Mouse (Mus musculus) hindbrain, embryonic 11.5 days (tissue): ENCODE measurements around the gene Kctd3. TPM values are rescaled to one million over a fixed set of nuclear protein-coding genes. Genes with fewer than 3 reads are reported as not detected.
"Not testable (repeated sequence)": the region's sequence is repeated elsewhere in the genome, so short reads cannot be mapped to it uniquely, and the experiment has no call there.

Experiments
- ATAC-seq: fragments of 200-750 bp; cut with Nextera tagmentation; 2 replicates; pipeline ENCODE4 v1.8.0; 2017; ENCODE audit warnings: mild to moderate bottlenecking, moderate TSS enrichment, moderate library complexity; ENCODE audit not compliant: low FRiP score
- DNase-seq: peaks from one replicate; pipeline ENCODE4 v3.0.0-alpha.2; 2015; ENCODE audit warnings: low spot score
- H3K27ac ChIP-seq: fragments of 300-500 bp; sonication (generic); 2 replicates; pipeline ENCODE4 v1.5.1; 2014; ENCODE audit warnings: mild to moderate bottlenecking, low read depth, low read length
- H3K27me3 ChIP-seq: fragments of 300-500 bp; sonication (generic); 2 replicates; pipeline ENCODE4 v1.6.1; 2014; ENCODE audit warnings: mild to moderate bottlenecking, low read length, moderate library complexity, mixed read lengths; ENCODE audit not compliant: control insufficient read depth, insufficient read depth
- H3K36me3 ChIP-seq: fragments of 300-500 bp; sonication (generic); 2 replicates; pipeline ENCODE4 v1.6.1; 2014; ENCODE audit warnings: mild to moderate bottlenecking, low read length, moderate library complexity, mixed read lengths; ENCODE audit not compliant: control insufficient read depth, insufficient read depth
- H3K4me1 ChIP-seq: fragments of 300-500 bp; sonication (generic); replicated peaks from 2 replicates; pipeline ENCODE4 v1.6.1; 2014; ENCODE audit warnings: low read length, mixed read lengths; ENCODE audit not compliant: control insufficient read depth, insufficient read depth
- H3K4me2 ChIP-seq: fragments of 300-500 bp; sonication (generic); replicated peaks from 2 replicates; pipeline ENCODE4 v1.6.1; 2014; ENCODE audit warnings: mild to moderate bottlenecking, low read depth, low read length
- H3K4me3 ChIP-seq: fragments of 300-500 bp; sonication (generic); 2 replicates; pipeline ENCODE4 v1.5.1; 2014; ENCODE audit warnings: low read depth, low read length
- H3K9ac ChIP-seq: fragments of 300-500 bp; sonication (generic); 2 replicates; pipeline ENCODE4 v1.6.1; 2014; ENCODE audit warnings: low read depth, low read length
- H3K9me3 ChIP-seq: fragments of 300-500 bp; sonication (generic); 2 replicates; pipeline ENCODE4 v1.6.1; 2016; ENCODE audit warnings: low read length; ENCODE audit not compliant: control insufficient read depth
- WGBS: fragments of 180-500 bp; shearing (Covaris S2); extraction: QIAGEN DNeasy Blood & Tissue Kit; methylation state at CpG from one replicate; pipeline ENCODE4 v1.1.7; 2014; 5-methylcytosine and 5-hydroxymethylcytosine counted together
- polyA plus RNA-seq: library from polyadenylated mRNA; unstranded; fragments of >200 nt; fragmentation: Nextera tagmentation; extraction: Ambion mirVana; gene quantifications from 2 replicates; pipeline ENCODE4 v1.2.1, GENCODE M21; 2014

The Kctd3 gene
- polyA plus RNA-seq, 1 experiment from 2014 or later: 36.7 TPM

GRCm38 (mm10) chr1:189046831-189047230 is 39.2 kb upstream of the Kctd3 start:
- Histone ChIP-seq H3K27ac (no peak overlapping the region), H3K4me3 (no peak overlapping the region), H3K9ac (no peak overlapping the region), H3K4me1 (no peaks in the 10 kb centered on the region), H3K27me3 (no peaks in the 10 kb centered on the region), H3K36me3 (no peaks in the 10 kb centered on the region), H3K9me3 (no peaks in the 10 kb centered on the region), H3K4me2 (no peak overlapping the region)
- DNase-seq: no peak
- 69% methylated on average over 3 of the region's 3 CpGs for WGBS
- no peak for ATAC-seq

GRCm38 (mm10) chr1:189046301-189046700 is 38.7 kb upstream of the Kctd3 start:
- no peaks in the 10 kb centered on the region for H3K4me1 ChIP-seq
- no peak for DNase-seq
- H3K9ac ChIP-seq: no peak overlapping the region
- no peak for ATAC-seq
- no peak overlapping the region for H3K4me2 ChIP-seq
- no peaks in the 10 kb centered on the region for H3K9me3 ChIP-seq
- WGBS: 90% methylated on average over 3 of the region's 3 CpGs
- no peak overlapping the region for H3K4me3 ChIP-seq
- no peaks in the 10 kb centered on the region for H3K36me3 ChIP-seq
- no peak overlapping the region for H3K27ac ChIP-seq
- H3K27me3 ChIP-seq: no peaks in the 10 kb centered on the region

DNA sequence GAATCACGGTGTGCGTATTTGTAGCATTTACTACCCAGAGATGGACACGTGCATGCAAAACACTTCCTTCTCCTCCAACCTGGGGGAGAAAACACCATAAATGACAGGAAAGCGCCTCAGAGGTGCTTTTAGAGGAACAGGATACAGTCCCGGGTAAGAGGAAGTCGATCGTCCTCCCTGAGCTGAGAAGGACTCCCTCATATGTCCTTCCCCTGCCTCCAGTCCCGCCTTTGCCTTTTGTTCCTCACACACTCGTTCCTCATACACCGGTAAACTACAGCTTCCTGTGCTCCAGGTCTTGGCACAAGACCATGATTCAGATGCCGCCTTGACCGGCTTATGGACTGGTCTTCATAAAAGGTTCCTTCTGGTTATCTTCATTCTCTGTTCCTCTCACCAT is 33.6 kb upstream of the Kctd3 start:
- no peaks in the 10 kb centered on the region for H3K36me3 ChIP-seq
- no peak overlapping the region for H3K9ac ChIP-seq
- ATAC-seq: no peak
- no peaks in the 10 kb centered on the region for H3K9me3 ChIP-seq
- WGBS: 91% methylated on average over 12 of the region's 12 CpGs
- H3K4me1 ChIP-seq: no peaks in the 10 kb centered on the region
- H3K27ac ChIP-seq: no peak overlapping the region
- H3K4me2 ChIP-seq: no peak overlapping the region
- no peaks in the 10 kb centered on the region for H3K27me3 ChIP-seq
- no peak for DNase-seq
- no peak overlapping the region for H3K4me3 ChIP-seq

GRCm38 (mm10) chr1:189039348-189039747 is 31.7 kb upstream of the Kctd3 start:
- WGBS: 90% methylated on average over 5 of the region's 5 CpGs

GRCm38 (mm10) chr1:189032817-189033216 is 25.2 kb upstream of the Kctd3 start:
- not testable (repeated sequence) for H3K27ac ChIP-seq, DNase-seq, H3K9ac ChIP-seq, H3K4me1 ChIP-seq, H3K4me3 ChIP-seq, H3K27me3 ChIP-seq, H3K4me2 ChIP-seq, ATAC-seq, H3K9me3 ChIP-seq, H3K36me3 ChIP-seq
- WGBS: 95% methylated on average over 2 of the region's 2 CpGs

More at GRCm38 (mm10) chr1:189039348-189039747, 31.7 kb upstream of the Kctd3 start:
- Histone ChIP-seq H3K27ac (no peak overlapping the region), H3K4me1 (no peaks in the 10 kb centered on the region), H3K9ac (no peak overlapping the region), H3K27me3 (no peaks in the 10 kb centered on the region), H3K4me3 (no peak overlapping the region), H3K4me2 (no peak overlapping the region), H3K36me3 (no peaks in the 10 kb centered on the region), H3K9me3 (no peaks in the 10 kb centered on the region)
- ATAC-seq: no peak
- DNase-seq: no peak

- Histone ChIP-seq H3K4me2 (no peak overlapping the region), H3K36me3 (no peaks in the 10 kb centered on the region), H3K4me1 (no peaks in the 10 kb centered on the region), H3K27ac (no peak overlapping the region), H3K27me3 (no peaks in the 10 kb centered on the region), H3K4me3 (no peak overlapping the region), H3K9me3 (no peaks in the 10 kb centered on the region), H3K9ac (no peak overlapping the region)
- ATAC-seq: no peak
- no peak for DNase-seq
- 79% methylated on average over 7 of the region's 7 CpGs for WGBS
Observed at GRCm38 (mm10) chr1:189030975-189031374, 23.3 kb upstream of the Kctd3 start.

GRCm38 (mm10) chr1:189028267-189028666 is 20.6 kb upstream of the Kctd3 start:
- WGBS: 61% methylated on average over 1 of the region's 1 CpGs

DNA sequence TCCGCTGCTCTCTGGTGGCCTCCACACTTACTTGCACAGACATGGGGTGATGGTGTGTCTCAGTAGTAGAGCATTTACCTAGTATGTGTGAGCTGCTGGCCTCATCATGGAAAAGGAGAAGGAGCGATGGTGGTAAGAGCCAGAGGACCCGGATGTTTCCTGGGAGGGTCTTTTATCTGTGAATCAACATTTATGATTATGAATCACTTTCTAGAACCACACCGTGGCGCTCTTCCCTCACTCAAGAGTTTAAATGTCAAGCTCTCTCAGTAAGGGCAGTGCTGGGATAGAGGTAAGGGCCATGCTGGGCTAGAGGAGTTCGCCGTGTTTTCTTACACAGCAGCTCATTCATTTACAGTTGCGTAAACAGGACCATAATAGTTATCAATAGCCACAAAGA is 19.2 kb upstream of the Kctd3 start:
- H3K9me3 ChIP-seq: no peaks in the 10 kb centered on the region
- no peaks in the 10 kb centered on the region for H3K4me1 ChIP-seq
- peak; percentile 59 for DNase-seq
- no peaks in the 10 kb centered on the region for H3K27me3 ChIP-seq
- H3K27ac ChIP-seq: no peak overlapping the region
- no peaks in the 10 kb centered on the region for H3K36me3 ChIP-seq
- H3K4me3 ChIP-seq: no peak overlapping the region
- H3K4me2 ChIP-seq: no peak overlapping the region
- H3K9ac ChIP-seq: no peak overlapping the region
- ATAC-seq: no peak
- 69% methylated on average over 8 of the region's 8 CpGs for WGBS

More at GRCm38 (mm10) chr1:189028267-189028666, 20.6 kb upstream of the Kctd3 start:
- H3K27me3 ChIP-seq: no peaks in the 10 kb centered on the region
- H3K9me3 ChIP-seq: no peaks in the 10 kb centered on the region
- no peak overlapping the region for H3K4me3 ChIP-seq
- no peak overlapping the region for H3K27ac ChIP-seq
- DNase-seq (peak; percentile 48), ATAC-seq (no peak)
- no peak overlapping the region for H3K4me2 ChIP-seq
- no peaks in the 10 kb centered on the region for H3K4me1 ChIP-seq
- no peaks in the 10 kb centered on the region for H3K36me3 ChIP-seq
- H3K9ac ChIP-seq: no peak overlapping the region

GRCm38 (mm10) chr1:189023701-189024080 is 16.1 kb upstream of the Kctd3 start:
- DNase-seq (no peak), ATAC-seq (no peak)
- no peaks in the 10 kb centered on the region for H3K36me3 ChIP-seq
- no peak overlapping the region for H3K4me3 ChIP-seq
- no peak overlapping the region for H3K9ac ChIP-seq
- H3K4me1 ChIP-seq: no peaks in the 10 kb centered on the region
- 92% methylated on average over 1 of the region's 1 CpGs for WGBS
- no peaks in the 10 kb centered on the region for H3K9me3 ChIP-seq
- H3K27ac ChIP-seq: no peak overlapping the region
- H3K27me3 ChIP-seq: no peaks in the 10 kb centered on the region
- no peak overlapping the region for H3K4me2 ChIP-seq
